Mouse (Mus musculus): ENCODE measurements around the gene Ttll11. TPM values are rescaled to one million over a fixed set of nuclear protein-coding genes. Genes with fewer than 3 reads are reported as not detected.

Ttll11 gene
- polyA plus RNA-seq, 1 experiment = 2.4 TPM

- no peak overlapping the region for H3K4me3 ChIP-seq (ENCODE audit: insufficient read depth, low read depth, low read length)
- 0 out of 2 replicates have a peak overlapping the region, but pooled peaks have one; percentile 13 for H3K27ac ChIP-seq (replicated peaks; ENCODE audit: low read depth, low read length)
- peaks cover 2% of the 10 kb centered on the region; the same call in 1 of the 2 replicates for H3K4me1 ChIP-seq (ENCODE audit: control insufficient read depth, insufficient read depth, insufficient read length, low read length)
These were observed 81.1 kb downstream of the Ttll11 start for GRCm38 (mm10) chr2:35898425-35899134.

GRCm38 (mm10) chr2:35897125-35897524 is 82.6 kb downstream of the Ttll11 start:
- Histone ChIP-seq H3K4me1 (ENCODE audit: control insufficient read depth, insufficient read depth, insufficient read length, low read length) (peaks cover 2% of the 10 kb centered on the region; the same call in 1 of the 2 replicates), H3K27ac (replicated peaks; ENCODE audit: low read depth, low read length) (no peak overlapping the region), H3K4me3 (ENCODE audit: insufficient read depth, low read depth, low read length) (no peak overlapping the region)

GRCm38 (mm10) chr2:35894512-35894911 is 85.2 kb downstream of the Ttll11 start:
- no peaks in the 10 kb centered on the region; the same call in 1 of the 2 replicates for H3K4me1 ChIP-seq (ENCODE audit: control insufficient read depth, insufficient read depth, insufficient read length, low read length)
- no peak overlapping the region for H3K27ac ChIP-seq (replicated peaks; ENCODE audit: low read depth, low read length)
- H3K4me3 ChIP-seq (ENCODE audit: insufficient read depth, low read depth, low read length) = no peak overlapping the region

- no peak overlapping the region for H3K27ac ChIP-seq (replicated peaks; ENCODE audit: low read depth, low read length)
- H3K4me3 ChIP-seq (ENCODE audit: insufficient read depth, low read depth, low read length) = no peak overlapping the region
- H3K4me1 ChIP-seq (ENCODE audit: control insufficient read depth, insufficient read depth, insufficient read length, low read length) = no peaks in the 10 kb centered on the region
These were observed 89.1 kb downstream of the Ttll11 start for GRCm38 (mm10) chr2:35890635-35891034.

GRCm38 (mm10) chr2:35889776-35890175 is 89.9 kb downstream of the Ttll11 start:
- H3K4me1 ChIP-seq (ENCODE audit: control insufficient read depth, insufficient read depth, insufficient read length, low read length) = no peaks in the 10 kb centered on the region
- no peak overlapping the region for H3K4me3 ChIP-seq (ENCODE audit: insufficient read depth, low read depth, low read length)
- H3K27ac ChIP-seq (replicated peaks; ENCODE audit: low read depth, low read length) = no peak overlapping the region

- no peak overlapping the region for H3K4me3 ChIP-seq (ENCODE audit: insufficient read depth, low read depth, low read length)
- H3K4me1 ChIP-seq (ENCODE audit: control insufficient read depth, insufficient read depth, insufficient read length, low read length) = peaks cover 4% of the 10 kb centered on the region; the same call in 1 of the 2 replicates
- no peak overlapping the region for H3K27ac ChIP-seq (replicated peaks; ENCODE audit: low read depth, low read length)
These were observed 95.4 kb downstream of the Ttll11 start for GRCm38 (mm10) chr2:35884296-35884695.

- H3K27ac ChIP-seq (replicated peaks; ENCODE audit: low read depth, low read length) = no peak overlapping the region
- peaks cover 4% of the 10 kb centered on the region; the same call in 1 of the 2 replicates for H3K4me1 ChIP-seq (ENCODE audit: control insufficient read depth, insufficient read depth, insufficient read length, low read length)
These were observed 97.3 kb downstream of the Ttll11 start for GRCm38 (mm10) chr2:35882336-35882987.

GRCm38 (mm10) chr2:35881896-35882295 is 97.8 kb downstream of the Ttll11 start:
- Histone ChIP-seq H3K4me3 (ENCODE audit: insufficient read depth, low read depth, low read length) (no peak overlapping the region), H3K4me1 (ENCODE audit: control insufficient read depth, insufficient read depth, insufficient read length, low read length) (peaks cover 4% of the 10 kb centered on the region; the same call in 1 of the 2 replicates), H3K27ac (replicated peaks; ENCODE audit: low read depth, low read length) (no peak overlapping the region)

More at GRCm38 (mm10) chr2:35882336-35882987, 97.3 kb downstream of the Ttll11 start:
- H3K4me3 ChIP-seq (ENCODE audit: insufficient read depth, low read depth, low read length) = no peak overlapping the region

GRCm38 (mm10) chr2:35880362-35880761 is 99.4 kb downstream of the Ttll11 start:
- Histone ChIP-seq H3K27ac (replicated peaks; ENCODE audit: low read depth, low read length) (no peak overlapping the region), H3K4me3 (ENCODE audit: insufficient read depth, low read depth, low read length) (no peak overlapping the region), H3K4me1 (ENCODE audit: control insufficient read depth, insufficient read depth, insufficient read length, low read length) (peaks cover 4% of the 10 kb centered on the region; the same call in 1 of the 2 replicates)

GRCm38 (mm10) chr2:35879887-35880286 is 99.8 kb downstream of the Ttll11 start:
- Histone ChIP-seq H3K27ac (replicated peaks; ENCODE audit: low read depth, low read length) (no peak overlapping the region), H3K4me1 (ENCODE audit: control insufficient read depth, insufficient read depth, insufficient read length, low read length) (peaks cover 4% of the 10 kb centered on the region; the same call in 1 of the 2 replicates), H3K4me3 (ENCODE audit: insufficient read depth, low read depth, low read length) (no peak overlapping the region)

- Histone ChIP-seq H3K27ac (replicated peaks; ENCODE audit: low read depth, low read length) (no peak overlapping the region), H3K4me1 (ENCODE audit: control insufficient read depth, insufficient read depth, insufficient read length, low read length) (peaks cover 4% of the 10 kb centered on the region; the same call in 1 of the 2 replicates), H3K4me3 (ENCODE audit: insufficient read depth, low read depth, low read length) (no peak overlapping the region)
These were observed 101.2 kb downstream of the Ttll11 start for GRCm38 (mm10) chr2:35878506-35878905.

- Histone ChIP-seq H3K4me3 (ENCODE audit: insufficient read depth, low read depth, low read length) (no peak overlapping the region), H3K27ac (replicated peaks; ENCODE audit: low read depth, low read length) (no peak overlapping the region), H3K4me1 (ENCODE audit: control insufficient read depth, insufficient read depth, insufficient read length, low read length) (no peaks in the 10 kb centered on the region)
These were observed 104.1 kb downstream of the Ttll11 start for GRCm38 (mm10) chr2:35875572-35875971.

GRCm38 (mm10) chr2:35874421-35874820 is 105.3 kb downstream of the Ttll11 start:
- Histone ChIP-seq H3K4me1 (ENCODE audit: control insufficient read depth, insufficient read depth, insufficient read length, low read length) (no peaks in the 10 kb centered on the region), H3K27ac (replicated peaks; ENCODE audit: low read depth, low read length) (no peak overlapping the region), H3K4me3 (ENCODE audit: insufficient read depth, low read depth, low read length) (no peak overlapping the region)

GRCm38 (mm10) chr2:35869165-35869564 is 110.5 kb downstream of the Ttll11 start:
- H3K4me3 ChIP-seq (ENCODE audit: insufficient read depth, low read depth, low read length) = no peak overlapping the region
- no peak overlapping the region for H3K27ac ChIP-seq (replicated peaks; ENCODE audit: low read depth, low read length)
- no peaks in the 10 kb centered on the region for H3K4me1 ChIP-seq (ENCODE audit: control insufficient read depth, insufficient read depth, insufficient read length, low read length)

GRCm38 (mm10) chr2:35863284-35863683 is 116.4 kb downstream of the Ttll11 start:
- H3K4me3 ChIP-seq (ENCODE audit: insufficient read depth, low read depth, low read length) = no peak overlapping the region
- no peak overlapping the region for H3K27ac ChIP-seq (replicated peaks; ENCODE audit: low read depth, low read length)
- no peaks in the 10 kb centered on the region for H3K4me1 ChIP-seq (ENCODE audit: control insufficient read depth, insufficient read depth, insufficient read length, low read length)

Data from brown adipose tissue, adult 24 weeks (tissue).